Mouse (Mus musculus): ENCODE measurements at regions not wholly inside any gene's neighbourhood (a gene's known extent, or its start where the extent isn't known, plus 50 kb on each side); places are given as distances from the start of the nearest gene placed in this dataset.

- Histone ChIP-seq H3K27ac (ENCODE audit: low read depth, low read length) (no peak overlapping the region), H3K4me3 (ENCODE audit: low read depth, low read length) (no peak overlapping the region), H3K9ac (ENCODE audit: low read depth, low read length) (no peak overlapping the region), H3K4me1 (ENCODE audit: control insufficient read depth, insufficient read depth, low read length) (no peaks in the 10 kb centered on the region), H3K4me2 (no peak overlapping the region), H3K27me3 (ENCODE audit: control insufficient read depth, insufficient read depth, low read length) (no peaks in the 10 kb centered on the region), H3K36me3 (ENCODE audit: control insufficient read depth, insufficient read depth, low read length) (no peaks in the 10 kb centered on the region), H3K9me3 (replicated peaks; ENCODE audit: control insufficient read depth, low read length) (no peaks in the 10 kb centered on the region)
- ATAC-seq (replicated peaks; ENCODE audit: insufficient number of reproducible peaks, low FRiP score, low TSS enrichment), result no peak
- 49% methylated on average over 2 of the region's 2 CpGs for WGBS (ENCODE audit: insufficient replicate concordance)
These were observed 340.9 kb upstream of the Cntn3 start for GRCm38 (mm10) chr6:102913776-102914175.

- Histone ChIP-seq H3K36me3 (ENCODE audit: control insufficient read depth, insufficient read depth, low read length) (no peaks in the 10 kb centered on the region), H3K9me3 (replicated peaks; ENCODE audit: control insufficient read depth, low read length) (no peaks in the 10 kb centered on the region), H3K27ac (ENCODE audit: low read depth, low read length) (no peak overlapping the region), H3K9ac (ENCODE audit: low read depth, low read length) (no peak overlapping the region), H3K27me3 (ENCODE audit: control insufficient read depth, insufficient read depth, low read length) (no peaks in the 10 kb centered on the region), H3K4me2 (no peak overlapping the region), H3K4me1 (ENCODE audit: control insufficient read depth, insufficient read depth, low read length) (no peaks in the 10 kb centered on the region), H3K4me3 (ENCODE audit: low read depth, low read length) (no peak overlapping the region)
- ATAC-seq (replicated peaks; ENCODE audit: insufficient number of reproducible peaks, low FRiP score, low TSS enrichment), result no peak
- 74% methylated on average over 5 of the region's 5 CpGs for WGBS (ENCODE audit: insufficient replicate concordance)
These were observed 331.1 kb upstream of the Cntn3 start for GRCm38 (mm10) chr6:102903960-102904359.

GRCm38 (mm10) chr6:102900407-102901110 lies 327.7 kb upstream of the Cntn3 start:
- Histone ChIP-seq H3K9ac (ENCODE audit: low read depth, low read length) (no peak overlapping the region), H3K27ac (ENCODE audit: low read depth, low read length) (no peak overlapping the region), H3K36me3 (ENCODE audit: control insufficient read depth, insufficient read depth, low read length) (no peaks in the 10 kb centered on the region), H3K9me3 (replicated peaks; ENCODE audit: control insufficient read depth, low read length) (no peaks in the 10 kb centered on the region), H3K4me3 (ENCODE audit: low read depth, low read length) (no peak overlapping the region), H3K4me2 (no peak overlapping the region), H3K4me1 (ENCODE audit: control insufficient read depth, insufficient read depth, low read length) (no peaks in the 10 kb centered on the region), H3K27me3 (ENCODE audit: control insufficient read depth, insufficient read depth, low read length) (no peaks in the 10 kb centered on the region)
- WGBS (ENCODE audit: insufficient replicate concordance), result 60% methylated on average over 1 of the region's 1 CpGs
- ATAC-seq (replicated peaks; ENCODE audit: insufficient number of reproducible peaks, low FRiP score, low TSS enrichment), result peak; percentile 88

- Histone ChIP-seq H3K27me3 (ENCODE audit: control insufficient read depth, insufficient read depth, low read length) (no peaks in the 10 kb centered on the region), H3K9me3 (replicated peaks; ENCODE audit: control insufficient read depth, low read length) (no peaks in the 10 kb centered on the region), H3K4me2 (no peak overlapping the region), H3K36me3 (ENCODE audit: control insufficient read depth, insufficient read depth, low read length) (no peaks in the 10 kb centered on the region), H3K27ac (ENCODE audit: low read depth, low read length) (no peak overlapping the region), H3K4me1 (ENCODE audit: control insufficient read depth, insufficient read depth, low read length) (no peaks in the 10 kb centered on the region), H3K9ac (ENCODE audit: low read depth, low read length) (no peak overlapping the region), H3K4me3 (ENCODE audit: low read depth, low read length) (no peak overlapping the region)
- no peak for ATAC-seq (replicated peaks; ENCODE audit: insufficient number of reproducible peaks, low FRiP score, low TSS enrichment)
- WGBS (ENCODE audit: insufficient replicate concordance), result 64% methylated on average over 1 of the region's 1 CpGs
These were observed 295.5 kb upstream of the Cntn3 start for GRCm38 (mm10) chr6:102868404-102868803.

- no peak for ATAC-seq (replicated peaks; ENCODE audit: insufficient number of reproducible peaks, low FRiP score, low TSS enrichment)
- 39% methylated on average over 1 of the region's 1 CpGs for WGBS (ENCODE audit: insufficient replicate concordance)
These were observed 271.6 kb upstream of the Cntn3 start for GRCm38 (mm10) chr6:102844507-102844906.

GRCm38 (mm10) chr6:102833151-102833550 lies 260.2 kb upstream of the Cntn3 start:
- no peaks in the 10 kb centered on the region for H3K4me1 ChIP-seq (ENCODE audit: control insufficient read depth, insufficient read depth, low read length)
- no peaks in the 10 kb centered on the region for H3K27me3 ChIP-seq (ENCODE audit: control insufficient read depth, insufficient read depth, low read length)
- no peak overlapping the region for H3K9ac ChIP-seq (ENCODE audit: low read depth, low read length)
- H3K4me3 ChIP-seq (ENCODE audit: low read depth, low read length), result no peak overlapping the region
- WGBS (ENCODE audit: insufficient replicate concordance), result 41% methylated on average over 2 of the region's 2 CpGs
- no peak overlapping the region for H3K4me2 ChIP-seq
- ATAC-seq (replicated peaks; ENCODE audit: insufficient number of reproducible peaks, low FRiP score, low TSS enrichment), result no peak
- H3K27ac ChIP-seq (ENCODE audit: low read depth, low read length), result no peak overlapping the region
- H3K36me3 ChIP-seq (ENCODE audit: control insufficient read depth, insufficient read depth, low read length), result no peaks in the 10 kb centered on the region
- H3K9me3 ChIP-seq (replicated peaks; ENCODE audit: control insufficient read depth, low read length), result no peaks in the 10 kb centered on the region

More at GRCm38 (mm10) chr6:102844507-102844906, 271.6 kb upstream of the Cntn3 start:
- Histone ChIP-seq H3K4me1 (ENCODE audit: control insufficient read depth, insufficient read depth, low read length) (no peaks in the 10 kb centered on the region), H3K27ac (ENCODE audit: low read depth, low read length) (no peak overlapping the region), H3K4me2 (no peak overlapping the region), H3K9ac (ENCODE audit: low read depth, low read length) (no peak overlapping the region), H3K4me3 (ENCODE audit: low read depth, low read length) (no peak overlapping the region), H3K27me3 (ENCODE audit: control insufficient read depth, insufficient read depth, low read length) (no peaks in the 10 kb centered on the region), H3K9me3 (replicated peaks; ENCODE audit: control insufficient read depth, low read length) (no peaks in the 10 kb centered on the region), H3K36me3 (ENCODE audit: control insufficient read depth, insufficient read depth, low read length) (no peaks in the 10 kb centered on the region)

Measured in heart, embryonic 11.5 days (tissue).